Mouse (Mus musculus): Measurements from ENCODE around the gene Slc25a21.

DNA sequence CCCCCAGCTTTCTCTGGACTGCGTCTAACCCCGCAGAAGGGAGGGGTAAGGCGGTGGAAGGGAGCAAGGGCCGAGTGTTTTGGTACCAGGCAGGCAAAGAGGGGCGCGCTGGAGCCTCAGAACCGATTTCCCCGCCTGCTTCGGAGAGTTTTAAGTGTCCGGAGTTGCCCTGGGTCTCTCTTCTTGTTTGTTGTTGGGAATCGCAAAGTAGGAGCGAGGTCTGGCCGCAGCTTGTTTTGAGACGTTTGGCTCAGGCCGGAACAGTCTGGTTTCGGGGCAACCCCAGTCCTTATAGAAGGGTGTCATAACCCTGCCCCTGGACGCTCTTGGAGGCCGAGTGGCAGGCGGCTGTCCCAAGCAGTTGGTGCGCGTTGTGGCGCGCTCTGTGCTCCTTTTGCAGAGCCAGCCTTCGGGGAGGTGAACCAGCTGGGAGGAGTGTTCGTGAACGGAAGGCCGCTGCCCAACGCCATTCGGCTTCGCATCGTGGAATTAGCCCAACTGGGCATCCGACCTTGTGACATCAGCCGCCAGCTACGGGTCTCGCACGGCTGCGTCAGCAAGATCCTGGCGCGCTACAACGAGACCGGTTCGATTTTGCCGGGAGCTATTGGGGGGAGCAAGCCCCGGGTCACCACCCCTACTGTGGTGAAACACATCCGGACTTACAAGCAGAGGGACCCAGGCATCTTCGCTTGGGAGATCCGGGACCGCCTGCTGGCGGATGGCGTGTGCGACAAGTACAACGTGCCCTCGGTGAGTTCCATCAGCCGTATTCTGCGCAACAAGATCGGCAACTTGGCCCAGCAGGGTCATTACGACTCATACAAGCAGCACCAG, 500.9 kb downstream of the Slc25a21 start:
- TF ChIP-seq CTCF (IDR thresholded peaks at IDR 0.05; ENCODE audit: low read depth), result no peak
- no peak for TF ChIP-seq EP300 (optimal IDR thresholded peaks at IDR 0.05)
